Mouse (Mus musculus) lung, embryonic 16.5 days (tissue): ENCODE data around the gene Hist2h3c2. TPM values are rescaled to one million over a fixed set of nuclear protein-coding genes. Genes with fewer than 3 reads are reported as not detected.

Experiments used
- ATAC-seq: fragments of 200-750 bp; cut with Nextera tagmentation; 2 replicates; pipeline ENCODE4 v1.8.0; 2017; ENCODE audit warnings: low read depth, mild to moderate bottlenecking, moderate library complexity
- H3K27ac ChIP-seq: fragments of 300-500 bp; sonication (generic); 2 replicates; pipeline ENCODE4 v1.5.1; 2014; ENCODE audit warnings: mild to moderate bottlenecking, control low read depth, low read length
- H3K27me3 ChIP-seq: fragments of 300-500 bp; sonication (generic); 2 replicates; pipeline ENCODE4 v1.6.1; 2014; ENCODE audit warnings: low read depth, low read length, mixed read lengths; ENCODE audit not compliant: control insufficient read depth, insufficient read depth
- H3K36me3 ChIP-seq: fragments of 300-500 bp; sonication (generic); 2 replicates; pipeline ENCODE4 v1.6.1; 2014; ENCODE audit warnings: low read length; ENCODE audit not compliant: control insufficient read depth, insufficient read depth
- H3K4me1 ChIP-seq: fragments of 300-500 bp; sonication (generic); replicated peaks from 2 replicates; pipeline ENCODE4 v1.6.1; 2014; ENCODE audit warnings: low read length, mixed read lengths; ENCODE audit not compliant: control insufficient read depth, insufficient read depth
- H3K4me2 ChIP-seq: fragments of 300-500 bp; sonication (generic); 2 replicates; pipeline ENCODE4 v1.6.1; 2014; ENCODE audit warnings: low read depth, low read length, control low read depth
- H3K4me3 ChIP-seq: fragments of 300-500 bp; sonication (generic); 2 replicates; pipeline ENCODE4 v1.5.1; 2014; ENCODE audit warnings: mild to moderate bottlenecking, low read length, control low read depth
- H3K9ac ChIP-seq: fragments of 300-500 bp; sonication (generic); 2 replicates; pipeline ENCODE4 v1.6.1; 2014; ENCODE audit warnings: low read length, control low read depth
- H3K9me3 ChIP-seq: fragments of 300-500 bp; sonication (generic); 2 replicates; pipeline ENCODE4 v1.6.1; 2016; ENCODE audit warnings: low read length; ENCODE audit not compliant: control insufficient read depth
- WGBS: fragments of 180-500 bp; shearing (Covaris S2); extraction: QIAGEN DNeasy Blood & Tissue Kit; methylation state at CpG from one replicate; pipeline ENCODE4 v1.1.7; 2014; 5-methylcytosine and 5-hydroxymethylcytosine counted together
- microRNA-seq: library from miRNA; unstranded; fragments of <30 nt; microRNA quantifications from one replicate; pipeline ENCODE4, GENCODE M21; 2016
- polyA plus RNA-seq: library from polyadenylated mRNA; unstranded; fragments of >200 nt; fragmentation: Nextera tagmentation; extraction: Ambion mirVana; gene quantifications from 2 replicates; pipeline ENCODE4 v1.2.1, GENCODE M21; 2015

The Hist2h3c2 gene
- polyA plus RNA-seq, 1 experiment from 2014 or later, result 3.6 TPM

GRCm38 (mm10) chr3:96194966-96195365 lies 44.0 kb downstream of the Hist2h3c2 start:
- no peak for ATAC-seq
- no peak overlapping the region for H3K4me2 ChIP-seq
- WGBS, result 80% methylated on average over 10 of the region's 10 CpGs
- no peaks in the 10 kb centered on the region for H3K27me3 ChIP-seq
- H3K9ac ChIP-seq, result no peak overlapping the region
- peaks cover 13% of the 10 kb centered on the region; the same call in 1 of the 2 replicates for H3K4me1 ChIP-seq
- H3K9me3 ChIP-seq, result no peaks in the 10 kb centered on the region
- no peaks in the 10 kb centered on the region for H3K36me3 ChIP-seq
- no peak overlapping the region for H3K27ac ChIP-seq
- H3K4me3 ChIP-seq, result no peak overlapping the region

GRCm38 (mm10) chr3:96192977-96193376 lies 46.0 kb downstream of the Hist2h3c2 start:
- H3K27me3 ChIP-seq, result no peaks in the 10 kb centered on the region
- 59% methylated on average over 12 of the region's 12 CpGs for WGBS
- ATAC-seq, result no peak
- no peaks in the 10 kb centered on the region for H3K9me3 ChIP-seq
- H3K4me3 ChIP-seq, result no peak overlapping the region
- no peak overlapping the region for H3K4me2 ChIP-seq
- H3K9ac ChIP-seq, result no peak overlapping the region
- no peak overlapping the region for H3K27ac ChIP-seq
- H3K36me3 ChIP-seq, result no peaks in the 10 kb centered on the region
- H3K4me1 ChIP-seq, result peaks cover 10% of the 10 kb centered on the region; the same call in 1 of the 2 replicates

Small RNA genes within 50 kb of the gene (microRNA-seq; reads per million reads assigned to microRNA genes)
- gene Gm44492 (not detected), gene Gm47311 (not detected), gene Gm47313 (not detected)

Other genes with a start within 250 kb of the Hist2h3c2 start
- 24.0 and 25.3 TPM in 2 replicates for gene Plekho1, start 243.1 kb downstream of the Hist2h3c2 start, polyA plus RNA-seq
- 39.6 and 39.8 TPM in 2 replicates for gene Vps45, start 180.7 kb downstream of the Hist2h3c2 start, polyA plus RNA-seq
- 18.8 and 22.9 TPM in 2 replicates for gene Otud7b, start 134.6 kb downstream of the Hist2h3c2 start, polyA plus RNA-seq
- gene Mtmr11, start 77.1 kb downstream of the Hist2h3c2 start, polyA plus RNA-seq, result 13.0 and 14.0 TPM in 2 replicates
- 143 and 167 TPM in 2 replicates for gene Sf3b4, start 66.8 kb downstream of the Hist2h3c2 start, polyA plus RNA-seq
- 2.3 and 2.6 TPM in 2 replicates for gene Sv2a, start 58.0 kb downstream of the Hist2h3c2 start, polyA plus RNA-seq
- gene Bola1, start 19.4 kb downstream of the Hist2h3c2 start, polyA plus RNA-seq, result 51.4 and 51.6 TPM in 2 replicates
- 1.3 and 1.9 TPM in 2 replicates for gene Hist2h2ab, start 19.3 kb downstream of the Hist2h3c2 start, polyA plus RNA-seq
- 8.9 and 9.0 TPM in 2 replicates for gene Hist2h2ac, start 18.2 kb downstream of the Hist2h3c2 start, polyA plus RNA-seq
- gene Hist2h2be, start 18.0 kb downstream of the Hist2h3c2 start, polyA plus RNA-seq, result 7.5 and 8.8 TPM in 2 replicates
- gene Hist2h2aa2, start 1.1 kb upstream of the Hist2h3c2 start, polyA plus RNA-seq, result 37.6 and 61.6 TPM in 2 replicates
- gene Hist2h2aa1, start 6.4 kb upstream of the Hist2h3c2 start, polyA plus RNA-seq, result 16.9 and 21.5 TPM in 2 replicates
- 1.0 and 2.3 TPM in 2 replicates for gene Hist2h3c1, start 7.6 kb upstream of the Hist2h3c2 start, polyA plus RNA-seq
- 9.8 and 12.3 TPM in 2 replicates for gene Hist2h4, start 24.2 kb upstream of the Hist2h3c2 start, polyA plus RNA-seq
- 55.7 and 61.1 TPM in 2 replicates for gene Hist2h3b, start 29.5 kb upstream of the Hist2h3c2 start, polyA plus RNA-seq
- gene Hist2h2bb, start 30.6 kb upstream of the Hist2h3c2 start, polyA plus RNA-seq, result 13.0 and 14.5 TPM in 2 replicates
- gene Fcgr1, start 54.8 kb upstream of the Hist2h3c2 start, polyA plus RNA-seq, result 2.3 and 2.7 TPM in 2 replicates
- gene BC107364, start 213.2 kb upstream of the Hist2h3c2 start, polyA plus RNA-seq, result 0.30 and 0.34 TPM in 2 replicates